Comparison of ENCODE assay signal across 25 mouse cellular contexts in genomic region chr4:96559781-96560180, GRCm38 (mm10). TPM values are rescaled to one million over a fixed set of nuclear protein-coding genes. Genes with fewer than 3 reads are reported as not detected.
"Had no signal": no experiment of that assay in that cellular context is flagged by ENCODE, and none has a peak within 500 bp of the region (broad histone marks: within the 10 kb centered on the region; RNA-seq: fewer than 3 reads in every experiment).

No protein-coding gene starts in this region.

- H3K9me3 ChIP-seq: lung, embryonic 15.5 days; megakaryocyte, embryonic 14.5 days; midbrain, embryonic 12.5 days; neural tube, embryonic 12.5 days had no signal

- H3K27me3 ChIP-seq: lung, embryonic 15.5 days; megakaryocyte, embryonic 14.5 days; midbrain, embryonic 12.5 days; neural tube, embryonic 12.5 days had no signal

- H3K9ac ChIP-seq: liver, embryonic 14.5 days; lung, embryonic 15.5 days; midbrain, embryonic 12.5 days; neural tube, embryonic 12.5 days had no signal

- H3K4me1 ChIP-seq: lung, embryonic 15.5 days; megakaryocyte, embryonic 14.5 days; midbrain, embryonic 12.5 days; neural tube, embryonic 12.5 days had no signal

- H3K4me2 ChIP-seq: lung, embryonic 15.5 days; midbrain, embryonic 12.5 days; neural tube, embryonic 12.5 days had no signal

- H3K36me3 ChIP-seq: lung, embryonic 15.5 days; midbrain, embryonic 12.5 days; neural tube, embryonic 12.5 days had no signal

- H3K4me3 ChIP-seq: lung, embryonic 15.5 days; megakaryocyte, embryonic 14.5 days; midbrain, embryonic 12.5 days; neural tube, embryonic 12.5 days had no signal

- DNase-seq: lung, adult 18-20 months; lung, postnatal 14 days; lung, postnatal 36 days; midbrain, embryonic 14.5 days; right cerebral cortex, postnatal 14 days; thymus, adult 18-20 months; thymus, postnatal 14 days; thymus, postnatal 36 days had no signal

- H3K27ac ChIP-seq: liver, embryonic 14.5 days; lung, embryonic 15.5 days; macrophage; midbrain, embryonic 12.5 days; neural tube, embryonic 12.5 days had no signal

- ATAC-seq: lung, postnatal 0 days; midbrain, embryonic 16.5 days had no signal

RNA-seq across cellular contexts. Expression of gene Cyp2j6, which starts 6.3 kb away (rescaled TPM):
- total RNA-seq: monocyte, adult 5-6 weeks; neutrophil, adult 5-6 weeks had no signal

RNA-seq across cellular contexts. Expression of gene Cyp2j9, which starts 31.6 kb away (rescaled TPM):
- total RNA-seq: monocyte, adult 5-6 weeks; neutrophil, adult 5-6 weeks had no signal

RNA-seq across cellular contexts. Expression of gene Cyp2j8, which starts 52.6 kb away (rescaled TPM):
- total RNA-seq: megakaryocyte progenitor cell, adult 5-6 weeks; monocyte, adult 5-6 weeks; neutrophil, adult 5-6 weeks had no signal
- polyA plus RNA-seq: liver, embryonic 14.5 days; liver, embryonic 16.5 days; lung, embryonic 15.5 days; lung, postnatal 0 days; macrophage; midbrain, embryonic 12.5 days; midbrain, embryonic 14.5 days; midbrain, embryonic 16.5 days; neural tube, embryonic 12.5 days; neural tube, embryonic 14.5 days; spleen, adult 2 months; stomach, embryonic 14.5 days; stomach, embryonic 16.5 days; thymus, postnatal 0 days had no signal
